Mouse (Mus musculus) cerebellum, adult 2 months (tissue): Measurements from ENCODE around the gene Sec14l3.

ENCODE experiments used
- CTCF ChIP-seq: fragments of 200-500 bp; IDR thresholded peaks from 2 replicates; pipeline ENCODE4 v1.5.1; 2011; ENCODE audit warnings: low read depth, mild to moderate bottlenecking, control low read depth, low read length, moderate library complexity, borderline replicate concordance; ENCODE audit not compliant: insufficient read depth
- POLR2A ChIP-seq: fragments of 200-500 bp; IDR thresholded peaks from 2 replicates; pipeline ENCODE4 v1.6.1; 2011; ENCODE audit warnings: low read length, control low read depth, borderline replicate concordance; ENCODE audit not compliant: insufficient read depth

DNA sequence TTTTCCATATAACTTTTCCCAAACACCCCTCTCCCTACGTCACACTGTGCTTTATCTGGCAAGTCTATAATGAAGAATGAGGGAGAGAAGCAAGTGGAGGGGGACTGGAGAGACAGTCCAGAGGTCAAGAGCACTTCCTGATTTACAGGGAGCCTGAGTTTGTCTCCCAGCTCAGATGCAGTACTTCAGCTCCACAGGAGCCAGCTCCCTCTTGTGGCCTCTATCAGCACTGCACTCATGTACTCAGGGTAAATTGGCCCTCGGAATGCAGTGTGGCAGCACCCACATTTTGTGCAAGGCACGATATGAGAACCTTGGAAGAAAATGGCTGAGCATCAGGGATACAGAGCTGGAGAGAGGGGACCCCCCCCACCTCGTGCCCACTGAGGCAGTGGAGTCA lies 15.6 kb downstream of the Sec14l3 start:
- TF ChIP-seq POLR2A = no peak
- TF ChIP-seq CTCF = peak; percentile 82
